Mouse (Mus musculus) kidney, adult 2 months (tissue): ENCODE results near the gene Coro1c.

Experiments
- CTCF ChIP-seq: fragments of 200-500 bp; conservative IDR thresholded peaks from 2 replicates; pipeline ENCODE4 v1.5.1; 2011; ENCODE audit warnings: low read depth, mild to moderate bottlenecking, control low read depth, low read length, moderate library complexity, mixed read lengths; ENCODE audit not compliant: insufficient read depth, insufficient read length
- POLR2A ChIP-seq: fragments of 200-500 bp; IDR thresholded peaks from one replicate; pipeline ENCODE4 v1.6.1; 2011; ENCODE audit warnings: low read depth, low read length, control low read depth

GRCm38 (mm10) chr5:113872936-113873912 lies 35.3 kb downstream of the Coro1c start:
- no peak for TF ChIP-seq CTCF
- no peak for TF ChIP-seq POLR2A
